Mouse (Mus musculus) cerebellum, postnatal 10 days (tissue): Measurements from ENCODE around the gene Mef2d.
"Not testable (repeated sequence)": the region's sequence is repeated elsewhere in the genome, so short reads cannot be mapped to it uniquely, and the experiment has no call there.

Experiments
- DNase-seq, 2 experiments: peaks; one replicate each; pipeline ENCODE4 v3.0.0; 2021; ENCODE audit warnings: mixed read lengths in 2 of 2

The Mef2d gene

DNA sequence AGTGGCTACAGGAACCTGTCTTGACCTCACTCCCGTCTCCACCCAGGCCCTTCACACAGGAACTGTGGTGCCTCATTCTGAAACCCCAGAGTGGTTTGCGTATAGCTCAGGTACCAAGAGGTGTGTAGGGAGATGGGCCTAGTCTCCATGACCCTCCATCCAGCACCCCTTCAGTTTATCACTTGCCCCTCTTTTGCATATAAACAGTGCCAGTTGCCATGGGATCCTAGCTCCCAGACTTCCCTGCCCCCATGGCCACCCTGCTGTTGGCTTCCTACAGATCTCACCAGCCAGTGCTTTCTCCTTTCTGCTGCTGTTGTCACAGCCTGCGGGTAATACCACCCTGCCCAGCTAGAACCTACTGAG is 8.8 kb downstream of the Mef2d start:
- DNase-seq = peak in 1 of 2 experiments; percentile 37

DNA sequence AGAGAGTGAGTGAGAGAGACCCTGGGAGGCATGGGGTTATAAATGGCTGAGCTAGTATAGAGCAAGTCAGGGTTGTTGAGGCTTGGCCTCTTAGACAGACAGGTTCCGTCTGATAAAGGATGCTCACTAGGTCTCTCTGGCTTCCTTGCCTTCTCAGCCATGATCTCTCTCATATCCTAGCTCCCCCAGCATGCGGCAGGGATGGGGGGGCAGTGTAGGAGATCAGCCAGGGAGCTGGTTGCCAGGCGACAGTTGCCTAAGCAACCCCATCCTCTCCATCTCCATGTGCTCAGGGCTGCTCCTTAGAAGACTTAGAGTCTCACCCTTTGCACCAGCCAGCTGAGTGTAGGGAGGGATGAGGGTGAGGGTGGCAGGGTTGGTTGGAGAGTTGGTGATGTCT is 9.9 kb downstream of the Mef2d start:
- peak; percentile 89 to 93 for DNase-seq

DNA sequence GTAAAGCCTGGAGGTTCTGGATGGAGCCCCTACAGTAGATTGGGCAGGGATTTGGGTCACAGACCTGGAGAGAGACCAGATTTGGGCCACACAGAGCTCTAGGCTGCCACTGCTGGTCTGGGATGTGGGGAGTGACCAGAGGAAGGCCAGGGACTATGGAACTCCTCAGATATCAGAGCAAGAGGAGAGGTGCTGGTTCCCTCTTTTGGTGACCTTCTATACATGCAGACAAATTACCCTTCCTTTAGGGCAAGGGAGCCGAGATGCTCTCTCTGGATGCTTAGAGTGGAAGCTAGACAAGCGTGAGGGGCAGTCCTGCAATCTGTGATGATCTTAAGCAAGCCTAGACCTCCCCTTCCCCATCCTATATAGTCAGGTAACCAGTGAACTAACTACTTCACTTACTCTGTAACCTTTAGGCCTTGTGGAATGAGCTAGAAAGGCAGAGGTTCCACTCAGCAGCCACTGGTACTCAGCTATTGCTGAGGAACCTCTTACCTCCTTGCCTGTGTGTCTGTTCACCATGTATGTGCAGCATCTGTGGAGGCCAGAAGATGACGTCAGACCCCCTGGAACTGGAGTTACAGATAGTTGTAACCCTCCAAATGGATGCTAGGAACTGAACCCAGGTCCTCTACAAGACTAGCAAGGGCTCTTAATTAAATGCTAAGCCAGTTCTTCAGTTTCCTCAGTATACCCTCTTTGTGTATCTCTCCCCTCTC is 11.3 kb downstream of the Mef2d start:
- DNase-seq = no peak

DNA sequence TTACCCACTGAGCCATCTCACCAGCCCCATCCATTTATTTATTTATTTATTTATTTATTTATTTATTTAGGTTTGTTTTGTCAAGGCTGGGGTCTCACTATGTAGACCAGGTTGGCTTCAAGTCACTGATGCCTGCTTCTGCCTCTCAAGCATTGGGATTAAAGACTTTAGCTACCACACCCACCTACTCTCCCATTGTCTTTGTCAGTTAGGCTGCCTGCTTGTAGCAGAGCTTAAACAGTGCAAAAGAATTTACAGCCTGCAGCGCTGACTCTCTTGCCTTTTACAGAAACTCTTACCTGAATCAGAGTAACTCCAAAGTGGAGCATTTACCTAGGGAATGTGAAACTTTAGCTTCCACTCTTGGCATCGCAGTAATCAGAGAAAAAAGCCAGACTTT is 12.1 kb downstream of the Mef2d start:
- no peak for DNase-seq

DNA sequence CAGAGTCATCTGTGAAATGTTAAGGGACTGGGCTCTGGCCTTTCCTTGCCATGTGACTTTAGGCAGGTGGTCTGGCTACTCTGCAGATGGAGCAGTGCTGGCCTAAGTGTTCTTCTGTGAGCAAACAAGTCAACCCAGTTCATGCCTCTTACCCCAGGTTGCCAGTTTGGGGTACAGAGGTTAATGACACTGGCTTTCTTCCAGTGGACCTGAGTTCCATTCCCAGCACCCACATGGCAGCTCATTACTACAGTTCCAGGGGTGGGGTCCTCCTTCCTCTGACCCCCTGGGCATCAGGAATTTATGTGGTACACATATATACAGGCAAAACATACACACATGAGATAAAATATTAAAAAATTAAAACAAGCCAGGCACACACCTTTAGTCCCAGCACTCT is 14.6 kb downstream of the Mef2d start:
- DNase-seq = no peak

DNA sequence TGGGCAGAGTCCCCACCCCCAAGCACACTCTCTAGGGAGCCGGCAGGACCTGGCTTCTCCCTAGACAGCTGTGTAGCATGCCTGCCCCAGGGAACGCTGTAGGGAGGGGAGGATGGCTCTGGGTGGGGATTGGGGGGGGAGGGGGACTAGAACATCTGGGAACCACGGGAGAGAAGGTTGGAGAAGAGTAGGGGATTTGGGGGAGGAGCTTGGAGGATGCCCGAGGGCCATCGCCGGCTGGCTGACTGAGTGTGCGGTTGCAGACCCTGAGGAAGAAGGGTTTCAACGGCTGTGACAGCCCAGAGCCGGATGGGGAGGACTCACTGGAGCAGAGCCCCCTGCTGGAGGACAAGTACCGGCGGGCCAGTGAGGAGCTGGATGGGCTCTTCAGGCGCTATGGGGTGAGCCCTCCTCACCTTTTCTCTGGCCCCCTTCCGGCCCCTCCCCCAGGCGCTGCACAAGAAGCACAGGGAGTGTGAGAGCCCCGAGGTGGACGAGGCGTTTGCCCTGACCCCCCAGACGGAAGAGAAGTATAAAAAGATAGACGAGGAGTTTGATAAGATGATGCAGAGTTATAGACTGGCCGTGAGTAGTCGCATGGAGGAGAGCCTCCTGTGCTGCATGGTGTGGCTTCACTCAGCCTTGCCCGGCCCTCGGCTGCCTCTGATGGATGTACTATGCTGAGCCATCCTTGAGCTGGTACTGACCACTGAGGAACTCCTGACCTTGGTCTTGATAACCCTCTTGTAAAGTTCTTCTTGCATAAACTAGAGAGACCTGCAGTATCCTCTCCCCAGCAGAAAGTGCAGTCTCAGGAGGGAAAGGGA is 15.8 kb downstream of the Mef2d start:
- peak; percentile 75 to 79 for DNase-seq

DNA sequence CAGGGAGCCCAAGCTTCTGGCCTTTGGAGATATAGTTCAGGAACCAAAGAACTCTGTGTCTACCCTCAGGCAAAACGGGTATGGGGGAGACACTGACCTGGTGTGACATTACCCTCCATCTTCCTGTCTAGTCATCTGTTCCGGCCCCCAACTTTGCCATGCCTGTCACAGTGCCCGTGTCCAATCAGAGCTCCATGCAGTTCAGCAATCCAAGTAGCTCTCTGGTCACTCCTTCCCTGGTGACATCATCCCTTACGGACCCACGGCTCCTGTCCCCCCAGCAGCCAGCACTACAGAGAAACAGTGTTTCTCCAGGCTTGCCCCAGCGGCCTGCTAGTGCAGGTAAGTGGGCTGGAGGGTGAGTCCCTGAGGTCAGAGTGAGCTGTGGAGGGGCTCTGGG is 16.8 kb downstream of the Mef2d start:
- no peak for DNase-seq

DNA sequence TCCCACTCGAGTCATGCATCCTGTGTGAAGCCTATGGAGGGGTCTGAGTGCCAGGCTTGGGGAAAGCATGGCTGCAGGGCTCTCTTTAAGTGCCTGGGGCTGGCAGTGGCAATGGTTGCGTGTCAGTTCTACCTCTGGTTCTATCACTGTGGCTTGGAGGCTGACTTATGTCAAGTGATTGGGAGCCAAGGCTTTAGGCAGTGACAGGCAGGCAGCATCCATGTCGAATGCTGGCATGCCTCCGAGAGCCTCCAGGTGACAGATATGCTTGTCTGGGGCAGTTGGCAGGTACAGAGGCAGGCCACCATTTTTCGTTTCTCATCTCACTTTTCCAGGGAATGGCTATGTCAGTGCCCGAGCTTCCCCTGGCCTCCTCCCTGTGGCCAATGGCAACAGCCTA is 18.7 kb downstream of the Mef2d start:
- DNase-seq = peak; percentile 70 to 78

DNA sequence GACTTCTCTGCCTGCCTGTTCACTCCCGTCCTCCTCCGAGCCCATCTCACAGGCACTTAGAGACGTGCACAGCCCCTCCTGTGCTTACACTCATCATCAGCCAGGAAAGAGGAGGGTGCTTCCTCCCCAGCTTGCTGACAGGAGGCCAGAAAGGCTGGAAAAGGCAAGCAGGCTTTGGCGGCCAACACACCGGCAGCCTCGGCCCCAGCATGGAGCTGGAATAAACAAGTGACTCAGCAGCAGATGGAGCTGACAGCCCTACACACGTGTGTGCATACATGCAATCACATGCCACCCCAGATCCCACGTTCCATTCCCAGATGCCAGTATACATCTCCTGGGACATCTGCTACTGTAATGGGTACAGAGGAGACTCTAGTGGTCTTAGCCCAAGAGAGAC is 20.1 kb downstream of the Mef2d start:
- DNase-seq = peak; percentile 93 to 94

DNA sequence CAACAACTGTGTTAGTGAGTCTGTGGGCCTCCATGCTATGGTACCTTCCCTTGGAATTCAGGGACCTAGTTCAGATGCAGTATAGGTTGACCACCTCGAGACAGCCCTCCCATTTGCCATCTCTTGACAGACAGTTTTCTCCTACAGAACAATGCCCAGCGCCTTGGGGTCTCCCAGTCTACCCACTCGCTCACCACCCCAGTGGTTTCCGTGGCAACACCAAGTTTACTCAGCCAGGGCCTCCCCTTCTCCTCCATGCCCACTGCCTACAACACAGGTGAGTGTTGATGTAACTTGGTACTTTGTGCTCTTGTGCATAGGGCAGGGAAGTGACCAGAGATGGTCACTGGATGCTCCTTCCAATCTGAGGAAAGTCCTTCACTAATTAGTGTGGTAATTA is 20.6 kb downstream of the Mef2d start:
- peak in 1 of 2 experiments; percentile 36 for DNase-seq

DNA sequence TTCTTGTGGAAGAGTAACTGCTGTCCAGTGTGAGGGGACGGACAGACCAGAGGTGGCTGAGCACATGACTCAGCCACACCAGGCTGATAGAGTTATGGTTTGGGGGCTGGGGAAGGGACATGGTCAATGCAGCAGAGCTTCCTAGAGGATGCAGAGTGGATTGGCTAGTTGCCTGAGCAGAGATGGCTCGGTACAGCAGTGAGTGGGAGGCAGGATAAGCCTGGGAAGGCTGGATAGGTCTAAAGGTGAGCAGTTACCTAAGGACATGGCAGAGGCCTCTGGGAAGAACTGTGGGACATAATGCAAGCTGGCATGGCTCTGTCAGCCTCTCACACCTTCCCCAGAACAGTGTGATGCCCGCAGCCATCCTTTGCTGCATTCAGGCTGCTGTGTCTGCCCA is 21.7 kb downstream of the Mef2d start:
- peak in 1 of 2 experiments; percentile 32 for DNase-seq

DNA sequence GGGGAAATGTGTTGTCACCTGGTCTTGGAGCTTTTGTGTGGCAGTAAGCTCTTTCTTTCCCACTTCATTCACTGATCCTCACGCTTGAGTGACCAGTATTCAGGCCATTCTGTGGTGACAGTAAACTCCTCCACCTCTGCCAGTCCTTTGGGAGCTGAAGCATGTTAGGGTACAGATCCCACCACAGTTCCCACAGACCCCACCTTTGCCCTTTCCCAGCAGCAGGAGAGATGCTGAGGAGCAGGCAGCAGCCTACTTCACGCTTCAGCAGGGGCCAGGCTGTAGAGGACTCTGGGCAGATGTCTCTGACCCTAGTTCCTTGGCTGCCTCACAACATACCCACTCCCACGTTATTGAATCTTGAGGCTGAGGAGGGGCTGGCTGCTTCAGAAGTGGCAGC is 22.1 kb downstream of the Mef2d start:
- no peak for DNase-seq

DNA sequence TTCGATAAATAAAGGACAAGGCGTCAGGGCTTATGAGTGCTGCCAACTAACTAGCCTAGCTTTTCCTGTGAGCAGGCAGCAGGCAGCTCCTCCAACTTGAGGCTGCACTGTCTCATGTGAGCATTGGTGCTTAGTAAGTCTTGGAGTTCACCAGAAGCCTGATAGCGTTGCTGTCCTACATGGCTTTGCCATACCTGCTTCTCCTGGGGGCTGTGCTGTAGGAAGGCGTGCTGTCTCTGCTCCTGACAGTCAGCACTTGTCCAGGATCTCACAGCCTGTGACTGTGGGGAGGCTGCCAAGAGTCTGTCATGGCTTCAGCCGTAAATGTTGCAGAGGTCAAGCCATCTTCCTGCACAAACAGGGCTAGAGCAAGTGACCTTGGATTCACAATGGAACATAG is 23.9 kb downstream of the Mef2d start:
- peak; percentile 45 to 50 for DNase-seq

DNA sequence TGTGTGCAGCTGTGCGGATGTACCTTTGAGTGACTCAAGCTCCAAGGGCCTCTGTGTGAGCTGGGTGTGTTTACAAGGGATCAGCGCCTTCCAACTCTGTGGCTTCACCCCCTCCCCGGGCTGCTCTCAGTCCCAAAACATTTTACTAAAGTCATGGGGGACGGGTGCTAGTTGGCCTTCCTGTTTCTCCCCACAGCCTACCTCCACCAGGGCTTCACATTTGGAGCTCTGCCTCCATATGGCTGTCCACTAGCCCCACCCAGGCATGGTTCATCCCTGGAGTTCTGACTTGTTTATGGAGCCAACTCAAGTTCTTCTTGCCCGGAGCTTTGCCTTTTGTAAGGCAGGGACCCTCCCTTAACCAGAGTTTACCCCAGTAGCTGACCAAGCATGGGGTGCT is 28.2 kb downstream of the Mef2d start:
- DNase-seq = peak in 1 of 2 experiments; percentile 2

DNA sequence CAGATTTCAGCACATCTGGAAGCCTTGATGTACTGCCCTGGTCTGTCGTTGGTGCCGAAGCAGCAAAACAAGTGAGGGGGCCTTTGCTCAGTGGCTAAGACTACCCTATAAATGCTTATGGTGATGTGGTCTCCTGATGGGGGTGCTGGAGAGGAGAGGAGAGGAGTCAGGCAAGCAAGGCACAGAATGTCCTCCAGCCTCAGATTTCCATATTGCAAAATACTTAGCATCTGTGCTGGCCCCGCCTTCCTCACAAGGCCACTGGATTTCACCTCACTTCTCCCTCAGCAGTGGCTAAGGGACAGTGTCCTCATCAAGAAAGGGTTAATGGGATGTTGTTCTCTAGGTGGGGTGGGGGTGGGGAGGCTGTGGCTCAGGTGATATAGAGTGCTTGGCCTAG is 30.3 kb downstream of the Mef2d start:
- DNase-seq = peak in 1 of 2 experiments; percentile 3

DNA sequence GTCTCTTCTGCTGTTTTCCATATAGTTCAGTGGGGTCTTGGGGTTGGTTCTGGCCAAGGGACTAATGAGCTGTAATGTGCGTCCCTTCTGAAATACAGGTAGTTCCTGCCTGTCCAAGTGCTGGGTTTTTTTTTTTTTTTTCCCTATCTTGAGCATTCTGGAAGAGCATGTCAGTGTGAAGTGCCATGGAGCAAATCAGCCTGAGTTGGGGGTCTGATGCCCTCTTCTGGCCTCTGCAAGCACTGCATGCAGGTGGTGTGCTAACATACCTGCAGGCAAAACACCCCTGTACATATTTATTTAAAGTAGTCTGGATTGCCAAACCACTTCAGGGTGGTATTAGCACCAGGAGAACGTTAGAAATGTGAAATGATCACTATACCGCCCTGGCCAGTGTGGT is 31.2 kb downstream of the Mef2d start:
- DNase-seq = peak; percentile 88 to 90

DNA sequence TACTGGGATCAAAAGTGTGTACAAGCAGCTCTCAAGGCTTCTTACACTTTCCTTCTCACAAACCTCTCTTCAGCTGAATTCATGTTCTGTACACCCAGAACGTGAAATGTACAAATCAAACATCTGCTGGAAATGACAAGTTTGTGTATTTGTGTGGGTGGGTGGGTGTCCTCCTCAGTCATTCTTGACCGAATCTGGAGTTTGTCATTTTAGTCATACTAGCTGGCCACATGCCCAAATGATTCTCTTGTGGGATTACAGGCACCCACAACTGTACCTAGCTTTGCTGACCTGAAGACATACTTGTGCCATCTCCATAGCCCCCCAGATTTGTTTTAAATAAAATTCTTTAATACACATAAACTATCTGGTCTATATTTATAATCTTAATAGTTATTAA is 32.7 kb downstream of the Mef2d start:
- no peak for DNase-seq

DNA sequence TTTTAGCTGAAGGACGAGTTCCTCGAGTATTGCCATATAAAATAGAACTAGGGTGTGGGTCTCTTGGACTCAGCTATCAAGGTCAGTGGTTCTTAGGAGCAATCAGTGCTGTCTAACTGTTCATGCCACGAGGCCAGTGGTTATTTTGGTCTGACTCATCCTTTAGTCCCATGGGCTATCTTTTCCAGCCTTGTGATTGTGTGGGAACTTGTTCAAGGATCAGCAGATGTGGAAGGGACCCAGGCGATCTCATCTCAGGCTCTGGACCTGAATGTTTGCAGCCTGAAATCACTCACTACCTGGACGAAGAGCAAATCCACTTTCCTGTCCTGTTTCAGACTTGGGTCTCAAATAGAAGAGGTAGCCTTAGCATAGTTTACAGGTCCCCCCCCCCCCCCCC is 34.9 kb downstream of the Mef2d start:
- no peak for DNase-seq

DNA sequence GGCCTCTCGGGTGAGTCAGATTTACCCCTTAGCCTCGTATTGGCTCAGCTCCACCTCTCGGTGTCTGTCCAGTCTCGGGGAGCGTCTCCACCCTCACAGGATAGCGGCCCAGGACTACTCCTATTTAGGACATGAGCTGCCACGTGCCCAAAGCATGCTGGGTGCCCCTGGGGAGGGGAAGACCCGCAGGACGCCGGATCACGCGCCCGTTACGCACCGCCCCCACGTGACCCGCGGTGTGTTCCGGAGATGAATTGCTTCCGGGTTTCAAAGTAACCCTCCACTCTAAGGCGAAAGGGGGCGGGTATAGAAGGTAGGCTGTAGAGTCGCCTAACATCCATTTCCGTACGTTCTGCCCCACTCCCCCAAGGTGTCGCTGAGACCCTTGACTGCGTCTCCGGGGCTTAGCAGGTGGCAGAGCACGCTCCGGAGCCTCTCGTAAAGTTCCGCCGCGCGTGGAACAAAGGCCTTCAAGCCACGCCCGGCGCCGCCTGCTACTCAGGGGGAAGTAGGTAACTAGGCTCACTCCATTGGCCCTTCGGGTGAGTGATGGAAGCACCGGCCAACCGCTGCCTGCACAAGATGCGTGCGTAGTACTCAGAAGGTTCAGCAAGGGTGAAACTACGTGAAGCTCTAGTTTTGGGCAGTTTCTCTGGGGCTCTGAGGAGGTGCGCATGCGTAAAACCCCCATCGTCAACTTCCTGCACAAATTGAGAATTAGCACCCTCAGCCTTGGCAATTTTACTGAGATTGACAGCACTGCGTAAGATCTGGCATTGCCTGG is 35.6 kb downstream of the Mef2d start:
- peak; percentile 99 for DNase-seq

DNA sequence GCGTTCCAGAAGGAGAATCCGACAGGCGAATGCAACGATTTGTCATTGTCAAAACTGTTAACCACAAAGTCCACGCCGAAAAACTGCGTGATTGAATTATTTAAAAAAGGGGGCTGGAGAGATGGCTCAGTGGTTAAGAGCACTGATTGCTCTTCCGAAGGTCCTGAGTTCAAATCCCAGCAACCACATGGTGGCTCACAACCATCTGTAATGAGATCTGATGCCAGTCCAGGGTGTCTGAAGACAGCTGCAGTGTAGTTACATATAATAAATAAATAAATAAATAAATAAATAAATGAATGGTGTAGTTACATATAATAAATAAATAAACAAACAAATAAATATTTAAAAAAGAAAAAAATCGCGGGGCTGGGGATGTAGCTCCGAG is 36.2 kb downstream of the Mef2d start:
- not testable (repeated sequence) for DNase-seq

DNA sequence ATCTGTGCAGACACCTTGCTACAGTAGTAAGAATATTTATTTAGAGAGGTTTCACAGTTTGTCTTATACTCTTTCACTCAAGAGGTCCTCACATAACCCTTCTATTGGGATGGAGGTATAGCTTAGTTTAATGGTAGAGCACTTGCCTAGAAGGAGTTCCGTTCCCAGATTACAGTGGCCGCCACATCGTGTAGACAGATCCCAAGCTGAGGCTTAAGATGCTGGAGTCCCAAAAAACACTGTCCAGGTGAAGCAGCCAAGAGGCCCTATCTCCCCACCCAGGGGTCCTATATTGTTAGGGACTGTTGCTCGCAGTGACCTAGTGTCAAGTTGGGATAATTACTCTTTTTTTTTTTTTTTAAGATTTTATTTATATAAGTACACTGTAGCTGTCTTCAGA is 36.8 kb downstream of the Mef2d start:
- no peak for DNase-seq

DNA sequence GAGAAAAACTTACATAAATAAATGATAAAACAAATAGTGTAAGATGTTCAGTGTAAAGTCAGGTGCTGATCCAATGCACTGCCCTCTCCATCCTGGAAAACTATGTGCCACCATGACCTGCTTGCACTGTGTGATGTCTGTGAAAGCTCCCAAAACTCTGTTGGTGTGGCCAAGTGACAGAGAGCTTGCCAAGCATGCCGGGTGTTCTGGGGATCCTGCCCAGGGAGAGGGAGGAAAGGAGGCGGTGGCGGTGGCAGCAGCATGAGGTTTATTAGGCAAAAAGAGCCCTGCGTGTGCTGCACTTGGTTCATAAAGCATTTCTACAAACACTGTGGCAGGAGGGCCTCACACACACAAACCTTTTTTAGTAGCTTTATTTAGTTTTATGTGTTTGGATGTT is 39.2 kb downstream of the Mef2d start:
- peak; percentile 62 to 73 for DNase-seq

DNA sequence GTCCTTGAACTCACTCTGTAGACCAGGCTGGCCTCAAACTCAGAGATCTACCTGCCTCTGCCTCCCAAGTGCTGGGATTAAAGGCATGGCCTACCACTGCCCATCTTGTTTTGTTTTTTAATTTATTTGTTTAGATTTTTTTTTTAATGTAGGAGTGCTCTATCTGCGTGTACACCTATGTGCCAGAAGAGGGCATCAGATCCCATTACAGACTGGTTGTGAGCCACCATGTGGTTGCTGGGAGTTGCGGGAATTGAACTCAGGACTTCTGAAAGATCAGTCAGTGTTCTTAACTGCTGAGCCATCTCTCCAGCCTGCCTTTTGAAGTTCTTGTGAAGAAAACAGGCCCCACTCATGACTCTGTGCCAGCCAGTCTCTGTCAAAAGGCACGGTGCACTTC is 44.3 kb downstream of the Mef2d start:
- DNase-seq = no peak

DNA sequence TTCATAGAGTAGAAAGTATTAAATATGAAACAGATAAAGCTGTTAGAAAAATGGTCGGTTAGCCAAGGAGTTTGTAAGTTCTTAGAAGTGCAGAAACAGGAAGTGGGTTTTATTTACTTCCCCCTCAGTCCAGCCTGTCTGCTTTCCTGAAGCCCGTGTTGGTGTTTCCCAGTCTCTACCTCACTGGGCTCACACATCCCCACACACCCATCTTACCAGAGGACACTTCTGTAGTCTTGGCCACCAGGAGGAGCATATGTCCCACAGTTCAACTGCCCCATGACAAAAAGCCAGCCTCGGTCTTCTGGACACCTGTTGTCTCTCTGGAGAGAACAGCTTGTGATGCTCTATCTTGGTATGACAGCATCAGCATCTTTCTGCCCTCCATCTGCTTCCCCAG is 49.0 kb downstream of the Mef2d start:
- DNase-seq = peak; percentile 67 to 68
